Mouse (Mus musculus): Measurements from ENCODE around the gene Aoah.

Gene Aoah

GRCm38 (mm10) chr13:20793901-20794300, at the start of gene Aoah:
TSS of gene Aoah (plus strand) at chr13:20794113.
- DNase-seq (ENCODE audit: low spot score in 2 of 2), result no peak

DNA sequence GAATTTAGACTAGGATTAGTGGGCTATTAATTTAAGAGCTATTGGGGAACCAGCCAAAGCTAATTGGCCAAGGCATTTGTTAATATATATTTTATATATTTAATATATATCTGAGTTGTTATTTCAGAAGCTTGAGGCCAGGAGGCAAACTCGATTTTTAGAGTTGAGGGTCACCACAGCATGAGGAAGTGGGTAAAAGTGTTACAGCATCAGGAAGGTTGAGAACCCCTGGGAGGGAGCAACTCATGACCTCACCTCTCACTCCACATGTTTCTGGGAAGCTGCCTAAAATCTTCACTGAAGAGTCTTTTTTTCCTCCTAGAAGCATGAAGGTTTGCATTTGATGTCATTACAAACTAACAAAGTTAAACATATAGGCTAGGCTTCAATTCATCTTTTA, 39.1 kb upstream of the Aoah start:
- DNase-seq (ENCODE audit: low spot score in 2 of 2), result no peak

GRCm38 (mm10) chr13:20783648-20784047, 10.3 kb upstream of the Aoah start:
- no peak for DNase-seq (ENCODE audit: low spot score in 2 of 2)

DNA sequence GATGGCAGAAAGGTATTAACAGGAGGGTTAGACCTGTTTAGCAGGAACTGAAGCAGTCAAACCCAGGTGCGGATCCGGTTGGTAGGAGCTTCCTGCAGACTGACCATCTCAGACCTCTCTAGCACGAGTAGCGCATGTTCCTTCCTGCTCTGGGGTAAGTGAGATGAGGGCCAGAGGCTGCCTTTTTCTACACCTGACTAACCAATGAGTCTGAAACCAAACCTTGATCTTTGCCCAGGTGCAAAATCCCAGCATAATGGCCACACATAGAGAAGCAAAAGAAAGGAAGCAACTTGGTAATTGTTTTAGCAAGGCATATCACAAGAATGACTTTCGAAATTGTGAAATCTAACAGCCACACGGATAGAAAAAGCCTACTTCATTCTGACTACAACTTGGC, 9.9 kb upstream of the Aoah start:
- no peak for DNase-seq (ENCODE audit: low spot score in 2 of 2)

DNA sequence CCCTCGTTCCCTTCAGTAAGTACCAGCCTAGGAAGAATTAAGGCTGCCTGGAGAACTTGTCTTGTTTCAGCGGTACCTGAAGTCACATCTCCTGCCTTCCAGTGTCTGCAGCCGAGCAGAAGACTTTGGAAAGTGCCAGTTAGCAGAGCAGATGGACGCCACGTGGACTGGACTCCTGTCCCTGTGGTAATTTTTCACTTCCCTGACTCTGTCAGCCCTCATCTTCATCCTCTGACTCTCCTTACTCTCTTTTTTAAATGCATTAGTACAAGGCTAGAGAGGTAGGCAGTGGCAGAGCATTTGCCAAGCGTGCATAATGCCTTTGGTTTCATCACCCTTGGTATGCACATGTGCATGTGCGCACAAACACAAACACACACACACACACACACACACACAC, 8.0 kb upstream of the Aoah start:
- no peak for DNase-seq (ENCODE audit: low spot score in 2 of 2)

- DNase-seq (ENCODE audit: low spot score in 2 of 2), result no peak
These were observed 7.1 kb upstream of the Aoah start for GRCm38 (mm10) chr13:20786825-20787245.

- no peak for DNase-seq (ENCODE audit: low spot score in 2 of 2)
These were observed 6.0 kb upstream of the Aoah start for GRCm38 (mm10) chr13:20787952-20788351.

DNA sequence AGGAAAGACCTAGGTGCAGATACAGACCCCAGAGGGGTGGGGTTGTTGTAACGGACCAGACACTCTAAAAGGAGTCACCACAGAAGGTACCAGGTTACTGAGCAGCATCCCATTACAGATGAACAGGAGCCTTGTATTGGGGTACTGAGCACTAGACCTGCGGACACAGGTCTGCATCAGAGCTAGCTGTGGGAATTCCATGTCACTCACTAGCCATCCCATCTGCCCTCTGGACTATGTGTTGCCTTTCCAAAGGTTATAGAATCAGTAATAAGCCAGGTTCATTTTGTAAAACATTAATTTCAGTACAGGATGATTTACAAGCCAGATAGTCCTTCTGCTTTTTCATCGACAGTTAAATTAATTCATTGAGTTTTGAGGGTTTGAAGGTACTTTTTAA, 2.7 kb downstream of the Aoah start:
- no peak for DNase-seq (ENCODE audit: low spot score in 2 of 2)

DNA sequence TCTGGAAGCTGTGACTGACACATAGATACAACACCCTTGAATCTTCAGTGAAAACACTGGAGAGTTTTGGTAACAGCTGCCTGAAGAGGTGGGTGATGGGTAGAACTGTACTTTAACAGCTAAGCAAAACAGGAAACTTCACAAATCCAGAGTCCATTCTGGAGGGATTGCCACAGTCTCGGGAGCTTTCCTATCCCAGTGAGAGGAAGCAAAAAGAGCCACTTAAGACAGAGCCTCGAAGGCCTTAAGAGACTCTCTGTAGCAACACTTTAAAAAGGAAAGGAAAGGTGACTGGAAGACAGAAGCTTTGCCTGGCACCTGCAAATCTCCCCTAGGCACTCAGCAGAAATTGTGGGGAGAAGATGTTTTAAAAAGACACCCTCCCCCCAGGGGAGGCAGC, 4.6 kb downstream of the Aoah start:
- no peak for DNase-seq (ENCODE audit: low spot score in 2 of 2)

GRCm38 (mm10) chr13:20799772-20800171, 5.9 kb downstream of the Aoah start:
- DNase-seq (ENCODE audit: low spot score in 2 of 2), result no peak

DNA sequence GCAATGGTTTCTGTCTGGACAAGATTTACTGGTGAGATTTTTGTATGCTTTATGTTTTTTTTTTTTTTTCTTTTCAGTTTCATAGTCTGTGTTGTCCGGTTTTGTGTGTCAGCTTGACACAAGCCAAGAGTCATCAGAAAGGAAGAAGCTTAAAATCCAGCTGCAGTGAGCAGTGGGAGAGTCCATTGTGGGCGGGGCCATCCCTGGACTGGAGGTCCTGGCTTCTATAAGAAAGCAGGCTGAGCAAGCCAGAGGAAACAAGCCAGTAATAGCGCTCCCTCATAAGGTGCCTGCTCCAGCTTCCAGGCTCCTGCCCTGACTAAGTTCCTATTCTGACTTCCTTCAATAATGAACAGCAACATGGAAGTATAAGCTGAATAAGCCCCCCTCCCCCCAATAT, 6.7 kb downstream of the Aoah start:
- DNase-seq (ENCODE audit: low spot score in 2 of 2), result no peak

DNA sequence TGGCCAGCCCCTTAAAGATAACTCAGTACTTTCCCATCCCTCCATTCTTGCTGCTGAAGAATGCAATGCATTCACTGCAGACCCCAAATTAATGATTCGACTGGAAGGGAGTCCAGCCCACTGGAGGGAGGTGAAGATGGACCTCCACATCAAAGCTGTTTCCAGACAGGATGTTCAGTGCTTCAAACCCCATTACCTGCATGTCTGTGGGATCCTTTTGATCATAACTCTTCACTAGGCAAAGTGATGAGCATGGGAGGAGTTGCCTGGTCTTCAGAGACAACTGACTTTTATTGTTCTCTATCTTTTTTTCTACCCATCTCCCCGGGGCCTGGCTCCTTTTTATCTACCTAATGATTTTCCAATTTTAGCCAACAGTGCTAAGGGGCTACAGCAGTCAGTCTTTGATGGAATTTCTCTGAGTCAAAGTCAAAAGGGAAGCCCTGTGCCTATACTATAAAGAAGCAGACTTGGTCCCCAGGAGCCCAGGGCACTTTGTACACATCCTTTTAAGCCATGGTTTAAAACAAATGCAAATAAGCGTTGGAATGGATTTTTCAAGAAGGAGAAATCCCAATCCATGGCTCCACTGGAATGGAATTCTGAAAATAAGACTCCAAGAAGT, 18.0 kb downstream of the Aoah start:
- no peak for DNase-seq (ENCODE audit: low spot score in 2 of 2)

DNA sequence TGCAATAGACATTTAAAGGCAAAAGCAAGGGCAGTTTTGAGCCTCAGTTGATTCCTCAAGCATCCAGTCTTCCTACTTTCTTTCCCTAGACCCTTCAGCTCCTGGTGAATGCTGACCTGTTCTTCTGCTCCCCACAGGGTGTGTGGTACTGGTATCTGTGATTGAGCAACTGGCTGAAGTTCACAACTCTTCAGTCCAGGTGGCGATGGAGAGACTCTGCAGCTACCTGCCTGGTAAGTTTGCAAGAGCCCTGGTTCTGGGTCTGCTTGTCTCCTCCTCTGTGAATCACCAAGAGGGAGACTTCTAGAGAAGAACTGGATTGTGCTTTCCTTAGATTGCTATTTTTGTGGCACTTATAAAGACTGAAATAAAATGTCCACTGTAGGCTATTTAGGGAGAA, 22.5 kb downstream of the Aoah start:
- DNase-seq (ENCODE audit: low spot score in 2 of 2), result no peak

GRCm38 (mm10) chr13:20820712-20821328, 26.9 kb downstream of the Aoah start:
- no peak for DNase-seq (ENCODE audit: low spot score in 2 of 2)

- no peak for DNase-seq (ENCODE audit: low spot score in 2 of 2)
These were observed 34.8 kb downstream of the Aoah start for GRCm38 (mm10) chr13:20828728-20829127.

DNA sequence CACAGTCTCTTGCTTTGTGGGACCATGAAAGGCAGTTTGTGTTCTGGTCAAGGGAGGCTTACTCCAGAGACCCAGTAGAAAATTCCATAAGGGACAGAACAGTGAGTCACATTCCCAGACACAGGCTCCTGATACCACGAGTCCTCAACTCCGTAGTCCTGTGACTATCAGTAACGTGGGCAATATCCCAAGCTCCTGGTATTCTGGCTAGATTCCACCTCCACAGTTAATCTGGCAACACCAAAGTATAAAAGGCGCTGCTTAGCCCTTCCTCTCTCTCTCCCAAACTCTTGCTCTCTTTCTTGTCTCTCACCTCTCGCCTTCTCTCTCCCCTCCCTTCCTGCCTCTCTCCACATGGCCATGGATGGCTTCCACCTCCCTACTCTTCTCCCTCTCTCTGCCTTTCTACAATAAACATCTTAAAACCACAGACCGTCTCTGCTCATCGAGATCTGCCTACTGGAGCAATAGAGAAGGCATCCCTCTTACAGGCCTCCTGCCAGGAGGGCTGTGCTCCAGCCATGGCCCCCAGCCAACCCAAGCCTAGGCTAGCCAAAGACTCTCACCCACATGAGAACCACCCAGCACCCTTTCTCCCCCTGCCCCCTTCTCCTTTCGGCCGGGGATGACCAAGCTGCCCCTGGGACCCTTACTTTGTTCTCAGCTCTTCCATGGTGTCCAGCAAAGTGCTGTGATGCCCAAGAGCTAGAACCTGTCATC, 35.4 kb downstream of the Aoah start:
- no peak for DNase-seq (ENCODE audit: low spot score in 2 of 2)

- no peak for DNase-seq (ENCODE audit: low spot score in 2 of 2)
These were observed 62.0 kb downstream of the Aoah start for GRCm38 (mm10) chr13:20855893-20856292.

DNA sequence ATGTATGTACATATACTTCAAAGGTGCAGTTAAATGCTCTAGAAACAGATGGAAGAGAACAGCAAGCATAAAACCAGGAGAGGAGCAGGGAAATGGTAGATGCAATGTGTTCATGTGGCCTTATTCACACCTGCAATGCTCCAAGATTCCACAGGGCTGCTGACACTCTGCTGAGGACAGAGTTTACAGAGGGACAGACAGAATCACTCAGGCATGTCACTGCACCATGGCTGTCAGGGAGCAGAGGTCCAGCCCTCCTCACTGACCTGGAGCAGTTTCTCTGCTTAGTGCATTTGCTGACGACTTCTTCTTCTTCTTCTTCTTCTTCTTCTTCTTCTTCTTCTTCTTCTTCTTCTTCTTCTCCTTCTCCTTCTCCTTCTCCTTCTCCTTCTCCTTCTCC, 105.5 kb downstream of the Aoah start:
- no peak for DNase-seq (ENCODE audit: low spot score in 2 of 2)

- peak in 1 of 2 experiments; percentile 5 for DNase-seq (ENCODE audit: low spot score in 2 of 2)
These were observed 106.6 kb downstream of the Aoah start for GRCm38 (mm10) chr13:20900396-20900971.

DNA sequence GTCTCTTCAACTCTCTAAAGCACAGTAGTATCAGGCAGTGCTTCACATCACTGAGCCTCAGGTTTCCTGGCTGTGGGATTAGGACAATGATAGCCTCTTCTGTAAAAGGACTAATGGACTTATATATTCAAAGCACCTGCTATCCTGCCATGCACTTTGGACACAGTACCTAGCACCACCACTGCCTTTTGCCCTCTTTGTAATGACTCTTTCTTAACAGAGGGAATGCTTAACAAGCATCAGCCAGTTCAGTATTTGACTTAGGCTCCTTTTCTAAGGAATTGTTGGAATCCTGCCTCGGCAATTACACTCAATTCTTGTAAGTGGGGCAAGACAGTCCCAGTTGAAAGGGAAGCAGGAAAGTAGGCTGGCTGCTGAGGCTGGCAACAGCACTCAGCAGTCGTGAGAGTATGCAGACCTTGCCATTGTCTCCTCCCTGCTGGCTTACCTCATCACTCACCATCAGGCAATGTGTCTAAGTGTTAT, 107.1 kb downstream of the Aoah start:
- DNase-seq (ENCODE audit: low spot score in 2 of 2), result peak in 1 of 2 experiments; percentile 4

DNA sequence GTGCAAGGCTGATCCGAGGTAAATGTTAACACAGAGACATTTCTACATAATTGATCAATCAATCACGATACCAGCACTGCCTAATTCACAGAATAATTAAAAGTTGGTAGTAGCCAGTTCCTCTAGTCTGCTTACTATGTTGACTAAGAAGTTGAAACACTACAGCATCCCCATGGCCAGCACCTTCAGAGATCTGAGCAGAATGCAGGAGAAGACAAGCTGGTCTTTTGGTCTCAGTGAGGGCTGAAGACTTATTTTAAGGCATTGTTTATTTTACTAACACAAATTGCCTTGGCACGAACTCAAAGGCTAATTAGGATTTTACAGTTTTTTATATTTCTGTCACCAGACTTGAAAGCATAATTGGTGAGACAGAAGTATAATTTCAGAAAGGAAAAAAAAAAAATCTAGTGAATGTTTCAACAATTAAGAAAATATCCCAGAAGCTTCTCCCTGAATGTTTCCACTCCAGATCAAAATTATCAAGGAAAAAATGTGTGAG, 107.8 kb downstream of the Aoah start:
- DNase-seq (ENCODE audit: low spot score in 2 of 2), result no peak

DNA sequence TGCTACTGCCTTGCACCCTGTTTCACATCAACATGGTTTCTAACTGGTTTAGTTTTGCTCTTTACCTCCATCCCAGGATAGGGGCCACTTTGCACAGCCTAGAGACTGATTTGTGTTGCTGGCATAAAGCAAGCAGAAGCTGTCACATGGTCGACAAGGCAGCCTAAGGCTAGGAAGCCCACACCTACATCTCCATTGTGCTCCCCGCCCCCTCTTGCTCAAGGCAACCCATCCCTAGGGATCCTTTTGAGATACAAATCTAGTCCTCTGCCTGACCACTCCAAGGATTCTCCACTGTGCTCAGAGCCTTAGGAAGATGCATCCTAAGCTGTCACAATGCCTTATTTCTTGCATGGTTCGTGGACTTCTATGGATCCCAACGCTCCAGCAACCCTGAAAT, 110.2 kb downstream of the Aoah start:
- DNase-seq (ENCODE audit: low spot score in 2 of 2), result no peak
